Mouse (Mus musculus) olfactory bulb, adult 2 months (tissue): ENCODE results near the gene Mpst. TPM values are rescaled to one million over a fixed set of nuclear protein-coding genes. Genes with fewer than 3 reads are reported as not detected.

ENCODE experiments used
- H3K27ac ChIP-seq: fragments of 200-500 bp; 2 replicates; pipeline ENCODE4 v1.5.1; 2012; ENCODE audit warnings: low read depth, low read length; ENCODE audit not compliant: insufficient read depth
- H3K4me1 ChIP-seq: fragments of 200-500 bp; 2 replicates; pipeline ENCODE4 v1.6.1; 2012; ENCODE audit warnings: low read length; ENCODE audit not compliant: control insufficient read depth, insufficient read depth
- H3K4me3 ChIP-seq: fragments of 200-500 bp; 2 replicates; pipeline ENCODE4 v1.5.1; 2012; ENCODE audit warnings: mild to moderate bottlenecking, low read depth, low read length, moderate library complexity; ENCODE audit not compliant: insufficient read depth
- CTCF ChIP-seq: fragments of 200-500 bp; IDR thresholded peaks from 2 replicates; pipeline ENCODE4 v1.5.1; 2012; ENCODE audit warnings: low read depth, mild to moderate bottlenecking, low read length, moderate library complexity; ENCODE audit not compliant: insufficient read depth
- POLR2A ChIP-seq: fragments of 200-500 bp; IDR thresholded peaks from 2 replicates; pipeline ENCODE4 v1.6.1; 2012; ENCODE audit warnings: mild to moderate bottlenecking, low read depth, low read length, moderate library complexity; ENCODE audit not compliant: insufficient read depth
- WGBS: fragments of 180-500 bp; shearing (Covaris S2); methylation state at CpG from one replicate; pipeline ENCODE4 v1.1.7; 2018; 5-methylcytosine and 5-hydroxymethylcytosine counted together
- polyA plus RNA-seq: library from polyadenylated mRNA; stranded (reverse); fragments of >200 nt; gene quantifications from 2 replicates; pipeline ENCODE4 v1.2.4, GENCODE M21; 2012; ENCODE audit warnings: low replicate concordance; ENCODE audit not compliant: missing spikeins, insufficient read depth, insufficient read length

Gene Mpst
- polyA plus RNA-seq, 1 experiment, result not detected

GRCm38 (mm10) chr15:78380208-78380607 is 26.0 kb upstream of the Mpst start:
- Histone ChIP-seq H3K27ac (no peak overlapping the region), H3K4me1 (no peaks in the 10 kb centered on the region), H3K4me3 (no peak overlapping the region)
- WGBS, result 70% methylated on average over 2 of the region's 2 CpGs
- TF ChIP-seq POLR2A, result no peak
- no peak for TF ChIP-seq CTCF

GRCm38 (mm10) chr15:78380741-78381140 is 25.5 kb upstream of the Mpst start:
- no peak for TF ChIP-seq CTCF
- no peak for TF ChIP-seq POLR2A
- WGBS, result 66% methylated on average over 4 of the region's 4 CpGs
- Histone ChIP-seq H3K27ac (no peak overlapping the region), H3K4me3 (no peak overlapping the region), H3K4me1 (no peaks in the 10 kb centered on the region)

- WGBS, result 94% methylated on average over 4 of the region's 4 CpGs
- H3K27ac ChIP-seq, result no peak overlapping the region
- no peaks in the 10 kb centered on the region for H3K4me1 ChIP-seq
Observed at GRCm38 (mm10) chr15:78382115-78382514, 24.1 kb upstream of the Mpst start.

GRCm38 (mm10) chr15:78383450-78384219 is 22.6 kb upstream of the Mpst start:
- WGBS, result 64% methylated on average over 11 of the region's 11 CpGs
- H3K4me1 ChIP-seq, result no peaks in the 10 kb centered on the region
- H3K4me3 ChIP-seq, result no peak overlapping the region
- H3K27ac ChIP-seq, result peak overlapping the region; percentile 56
- TF ChIP-seq POLR2A (no peak), CTCF (no peak)

More at GRCm38 (mm10) chr15:78382115-78382514, 24.1 kb upstream of the Mpst start:
- no peak overlapping the region for H3K4me3 ChIP-seq
- TF ChIP-seq CTCF, result no peak
- TF ChIP-seq POLR2A, result no peak

- Histone ChIP-seq H3K4me1 (no peaks in the 10 kb centered on the region), H3K4me3 (no peak overlapping the region), H3K27ac (peak overlapping the region; percentile 56)
- TF ChIP-seq POLR2A (no peak), CTCF (no peak)
- WGBS, result 57% methylated on average over 7 of the region's 7 CpGs
Observed at GRCm38 (mm10) chr15:78384220-78385116, 21.7 kb upstream of the Mpst start.

- Histone ChIP-seq H3K4me3 (no peak overlapping the region), H3K27ac (no peak overlapping the region), H3K4me1 (no peaks in the 10 kb centered on the region)
- TF ChIP-seq CTCF (no peak), POLR2A (no peak)
- WGBS, result 95% methylated on average over 1 of the region's 1 CpGs
Observed at GRCm38 (mm10) chr15:78385564-78385963, 20.7 kb upstream of the Mpst start.

GRCm38 (mm10) chr15:78390855-78391254 is 15.4 kb upstream of the Mpst start:
- Histone ChIP-seq H3K4me3 (no peak overlapping the region), H3K4me1 (no peaks in the 10 kb centered on the region), H3K27ac (no peak overlapping the region)
- TF ChIP-seq CTCF, result no peak
- no peak for TF ChIP-seq POLR2A
- WGBS, result 85% methylated on average over 3 of the region's 3 CpGs

- H3K27ac ChIP-seq, result no peak within 1 kb of the TSS
- WGBS, result 87% methylated on average over 8 of the region's 8 CpGs
- TF ChIP-seq CTCF (no peak), POLR2A (no peak)
- no peaks in the 10 kb centered on the region for H3K4me1 ChIP-seq
- no peak within 1 kb of the TSS for H3K4me3 ChIP-seq
Observed at GRCm38 (mm10) chr15:78395478-78395962, 10.7 kb upstream of the Mpst start, which contains the start of gene Tex33. Tex33 (minus strand) TSS chr15:78395912.

- Histone ChIP-seq H3K4me3 (no peak overlapping the region), H3K27ac (peak overlapping the region; percentile 64; the same call in 1 of the 2 replicates), H3K4me1 (peaks cover 17% of the 10 kb centered on the region)
- WGBS, result 67% methylated on average over 6 of the region's 6 CpGs
- no peak for TF ChIP-seq CTCF
- TF ChIP-seq POLR2A, result no peak
Observed at GRCm38 (mm10) chr15:78401345-78401744, 4.9 kb upstream of the Mpst start.
